Mouse (Mus musculus): ENCODE data around the gene Smim12. TPM values are rescaled to one million over a fixed set of nuclear protein-coding genes. Genes with fewer than 3 reads are reported as not detected.

Smim12 gene
- polyA plus RNA-seq, 1 experiment from 2014 or later: 52.8 TPM

GRCm38 (mm10) chr4:127215103-127215502, 28.5 kb upstream of the Smim12 start:
- Histone ChIP-seq H3K4me3 (replicated peaks; ENCODE audit: low read length) (no peak overlapping the region), H3K4me2 (ENCODE audit: low read length) (no peak overlapping the region), H3K4me1 (replicated peaks; ENCODE audit: control insufficient read depth, insufficient read depth, low read length) (peaks cover 4% of the 10 kb centered on the region; the same call in 1 of the 2 replicates), H3K9ac (replicated peaks; ENCODE audit: low read depth, low read length) (no peak overlapping the region), H3K27me3 (replicated peaks; ENCODE audit: control insufficient read depth, insufficient read depth, low read length) (peaks cover 7% of the 10 kb centered on the region), H3K9me3 (ENCODE audit: control insufficient read depth, low read length) (no peaks in the 10 kb centered on the region), H3K36me3 (ENCODE audit: control insufficient read depth, insufficient read depth) (no peaks in the 10 kb centered on the region), H3K27ac (ENCODE audit: low read length) (no peak overlapping the region)
- 64% methylated on average over 11 of the region's 11 CpGs for WGBS
- no peak for ATAC-seq

- H3K4me3 ChIP-seq (replicated peaks; ENCODE audit: low read length): no peak overlapping the region
- peaks cover 4% of the 10 kb centered on the region; the same call in 1 of the 2 replicates for H3K4me1 ChIP-seq (replicated peaks; ENCODE audit: control insufficient read depth, insufficient read depth, low read length)
- H3K27ac ChIP-seq (ENCODE audit: low read length): no peak overlapping the region
- H3K36me3 ChIP-seq (ENCODE audit: control insufficient read depth, insufficient read depth): no peaks in the 10 kb centered on the region
- WGBS: 46% methylated on average over 7 of the region's 9 CpGs
- no peak for ATAC-seq
- H3K9me3 ChIP-seq (ENCODE audit: control insufficient read depth, low read length): no peaks in the 10 kb centered on the region
- H3K9ac ChIP-seq (replicated peaks; ENCODE audit: low read depth, low read length): no peak overlapping the region
- H3K27me3 ChIP-seq (replicated peaks; ENCODE audit: control insufficient read depth, insufficient read depth, low read length): peaks cover 7% of the 10 kb centered on the region
- H3K4me2 ChIP-seq (ENCODE audit: low read length): no peak overlapping the region
These were observed 27.8 kb upstream of the Smim12 start for GRCm38 (mm10) chr4:127215799-127216198.

- H3K36me3 ChIP-seq (ENCODE audit: control insufficient read depth, insufficient read depth): no peaks in the 10 kb centered on the region
- H3K27ac ChIP-seq (ENCODE audit: low read length): no peak overlapping the region
- H3K9ac ChIP-seq (replicated peaks; ENCODE audit: low read depth, low read length): no peak overlapping the region
- H3K9me3 ChIP-seq (ENCODE audit: control insufficient read depth, low read length): no peaks in the 10 kb centered on the region
- H3K4me2 ChIP-seq (ENCODE audit: low read length): no peak overlapping the region
- peaks cover 4% of the 10 kb centered on the region; the same call in 1 of the 2 replicates for H3K4me1 ChIP-seq (replicated peaks; ENCODE audit: control insufficient read depth, insufficient read depth, low read length)
- ATAC-seq: no peak
- H3K27me3 ChIP-seq (replicated peaks; ENCODE audit: control insufficient read depth, insufficient read depth, low read length): peaks cover 7% of the 10 kb centered on the region
- H3K4me3 ChIP-seq (replicated peaks; ENCODE audit: low read length): no peak overlapping the region
- 61% methylated on average over 4 of the region's 4 CpGs for WGBS
These were observed 27.3 kb upstream of the Smim12 start for GRCm38 (mm10) chr4:127216251-127216651.

GRCm38 (mm10) chr4:127217048-127217447, 26.5 kb upstream of the Smim12 start:
- no peak overlapping the region for H3K4me3 ChIP-seq (replicated peaks; ENCODE audit: low read length)
- H3K9ac ChIP-seq (replicated peaks; ENCODE audit: low read depth, low read length): no peak overlapping the region
- no peak for ATAC-seq
- no peaks in the 10 kb centered on the region for H3K9me3 ChIP-seq (ENCODE audit: control insufficient read depth, low read length)
- H3K4me1 ChIP-seq (replicated peaks; ENCODE audit: control insufficient read depth, insufficient read depth, low read length): peaks cover 4% of the 10 kb centered on the region; the same call in 1 of the 2 replicates
- no peak overlapping the region for H3K4me2 ChIP-seq (ENCODE audit: low read length)
- 45% methylated on average over 11 of the region's 11 CpGs for WGBS
- peaks cover 7% of the 10 kb centered on the region for H3K27me3 ChIP-seq (replicated peaks; ENCODE audit: control insufficient read depth, insufficient read depth, low read length)
- H3K36me3 ChIP-seq (ENCODE audit: control insufficient read depth, insufficient read depth): no peaks in the 10 kb centered on the region
- H3K27ac ChIP-seq (ENCODE audit: low read length): no peak overlapping the region

- H3K4me1 ChIP-seq (replicated peaks; ENCODE audit: control insufficient read depth, insufficient read depth, low read length): peaks cover 16% of the 10 kb centered on the region
- H3K27me3 ChIP-seq (replicated peaks; ENCODE audit: control insufficient read depth, insufficient read depth, low read length): peaks cover 10% of the 10 kb centered on the region
- H3K36me3 ChIP-seq (ENCODE audit: control insufficient read depth, insufficient read depth): no peaks in the 10 kb centered on the region
- no peak overlapping the region for H3K9ac ChIP-seq (replicated peaks; ENCODE audit: low read depth, low read length)
- no peak overlapping the region for H3K4me3 ChIP-seq (replicated peaks; ENCODE audit: low read length)
- 37% methylated on average over 10 of the region's 10 CpGs for WGBS
- H3K27ac ChIP-seq (ENCODE audit: low read length): no peak overlapping the region
- no peak for ATAC-seq
- no peak overlapping the region for H3K4me2 ChIP-seq (ENCODE audit: low read length)
- no peaks in the 10 kb centered on the region for H3K9me3 ChIP-seq (ENCODE audit: control insufficient read depth, low read length)
These were observed 20.3 kb upstream of the Smim12 start for GRCm38 (mm10) chr4:127223291-127223690.

GRCm38 (mm10) chr4:127223755-127224154, 19.8 kb upstream of the Smim12 start:
- no peak for ATAC-seq
- Histone ChIP-seq H3K27me3 (replicated peaks; ENCODE audit: control insufficient read depth, insufficient read depth, low read length) (peaks cover 10% of the 10 kb centered on the region), H3K4me3 (replicated peaks; ENCODE audit: low read length) (no peak overlapping the region), H3K36me3 (ENCODE audit: control insufficient read depth, insufficient read depth) (no peaks in the 10 kb centered on the region), H3K9me3 (ENCODE audit: control insufficient read depth, low read length) (no peaks in the 10 kb centered on the region), H3K9ac (replicated peaks; ENCODE audit: low read depth, low read length) (no peak overlapping the region), H3K27ac (ENCODE audit: low read length) (no peak overlapping the region), H3K4me2 (ENCODE audit: low read length) (no peak overlapping the region), H3K4me1 (replicated peaks; ENCODE audit: control insufficient read depth, insufficient read depth, low read length) (peaks cover 16% of the 10 kb centered on the region)
- 55% methylated on average over 4 of the region's 4 CpGs for WGBS

- Histone ChIP-seq H3K4me1 (replicated peaks; ENCODE audit: control insufficient read depth, insufficient read depth, low read length) (peaks cover 16% of the 10 kb centered on the region), H3K27me3 (replicated peaks; ENCODE audit: control insufficient read depth, insufficient read depth, low read length) (peaks cover 10% of the 10 kb centered on the region), H3K27ac (ENCODE audit: low read length) (no peak overlapping the region), H3K36me3 (ENCODE audit: control insufficient read depth, insufficient read depth) (no peaks in the 10 kb centered on the region), H3K9ac (replicated peaks; ENCODE audit: low read depth, low read length) (no peak overlapping the region), H3K9me3 (ENCODE audit: control insufficient read depth, low read length) (no peaks in the 10 kb centered on the region), H3K4me2 (ENCODE audit: low read length) (peak overlapping the region; percentile 11), H3K4me3 (replicated peaks; ENCODE audit: low read length) (no peak overlapping the region)
- WGBS: 11% methylated on average over 19 of the region's 19 CpGs
- no peak for ATAC-seq
These were observed 19.0 kb upstream of the Smim12 start for GRCm38 (mm10) chr4:127224444-127225100.

- Histone ChIP-seq H3K9ac (replicated peaks; ENCODE audit: low read depth, low read length) (no peak overlapping the region), H3K36me3 (ENCODE audit: control insufficient read depth, insufficient read depth) (no peaks in the 10 kb centered on the region), H3K4me2 (ENCODE audit: low read length) (no peak overlapping the region), H3K4me1 (replicated peaks; ENCODE audit: control insufficient read depth, insufficient read depth, low read length) (peaks cover 18% of the 10 kb centered on the region), H3K4me3 (replicated peaks; ENCODE audit: low read length) (no peak overlapping the region), H3K27me3 (replicated peaks; ENCODE audit: control insufficient read depth, insufficient read depth, low read length) (peaks cover 10% of the 10 kb centered on the region), H3K9me3 (ENCODE audit: control insufficient read depth, low read length) (no peaks in the 10 kb centered on the region), H3K27ac (ENCODE audit: low read length) (no peak overlapping the region)
- 33% methylated on average over 4 of the region's 4 CpGs for WGBS
- no peak for ATAC-seq
These were observed 17.5 kb upstream of the Smim12 start for GRCm38 (mm10) chr4:127226067-127226466.

GRCm38 (mm10) chr4:127227051-127227673, 16.4 kb upstream of the Smim12 start:
- peaks cover 10% of the 10 kb centered on the region for H3K27me3 ChIP-seq (replicated peaks; ENCODE audit: control insufficient read depth, insufficient read depth, low read length)
- no peak overlapping the region for H3K4me3 ChIP-seq (replicated peaks; ENCODE audit: low read length)
- H3K27ac ChIP-seq (ENCODE audit: low read length): peak overlapping the region; percentile 66
- no peaks in the 10 kb centered on the region for H3K9me3 ChIP-seq (ENCODE audit: control insufficient read depth, low read length)
- peak; percentile 86 for ATAC-seq
- H3K36me3 ChIP-seq (ENCODE audit: control insufficient read depth, insufficient read depth): no peaks in the 10 kb centered on the region
- WGBS: 8% methylated on average over 17 of the region's 17 CpGs
- no peak overlapping the region; the same call in 1 of the 2 replicates for H3K9ac ChIP-seq (replicated peaks; ENCODE audit: low read depth, low read length)
- 0 out of 2 replicates have a peak overlapping the region, but pooled peaks have one; percentile 4 for H3K4me2 ChIP-seq (ENCODE audit: low read length)
- peaks cover 29% of the 10 kb centered on the region for H3K4me1 ChIP-seq (replicated peaks; ENCODE audit: control insufficient read depth, insufficient read depth, low read length)
